Mouse (Mus musculus) forebrain, embryonic 13.5 days (tissue): ENCODE data around the gene Ccdc6. TPM values are rescaled to one million over a fixed set of nuclear protein-coding genes. Genes with fewer than 3 reads are reported as not detected.
A peak's percentile ranks its signal among the peaks of the same experiment; 100 is the strongest.

Experiments used
- ATAC-seq: fragments of 200-750 bp; cut with Nextera tagmentation; 2 replicates; pipeline ENCODE4 v1.8.0; 2017
- H3K27ac ChIP-seq: fragments of 300-500 bp; sonication (generic); 2 replicates; pipeline ENCODE4 v1.5.1; 2015; ENCODE audit warnings: inconsistent platforms, mild to moderate bottlenecking, moderate library complexity
- H3K27me3 ChIP-seq: fragments of 300-500 bp; sonication (generic); 2 replicates; pipeline ENCODE4 v1.6.1; 2015; ENCODE audit warnings: mild to moderate bottlenecking, inconsistent platforms
- H3K36me3 ChIP-seq: fragments of 300-500 bp; sonication (generic); 2 replicates; pipeline ENCODE4 v1.6.1; 2015; ENCODE audit warnings: mild to moderate bottlenecking, inconsistent platforms; ENCODE audit not compliant: poor library complexity, severe bottlenecking
- H3K4me1 ChIP-seq: fragments of 300-500 bp; sonication (generic); 2 replicates; pipeline ENCODE4 v1.6.1; 2015; ENCODE audit warnings: inconsistent platforms
- H3K4me2 ChIP-seq: fragments of 300-500 bp; sonication (generic); 2 replicates; pipeline ENCODE4 v1.6.1; 2015; ENCODE audit warnings: inconsistent platforms, mild to moderate bottlenecking, moderate library complexity
- H3K4me3 ChIP-seq: fragments of 300-500 bp; sonication (generic); 2 replicates; pipeline ENCODE4 v1.5.1; 2015; ENCODE audit warnings: mild to moderate bottlenecking, inconsistent platforms
- H3K9ac ChIP-seq: fragments of 300-500 bp; sonication (generic); 2 replicates; pipeline ENCODE4 v1.6.1; 2015; ENCODE audit warnings: mild to moderate bottlenecking, inconsistent platforms
- H3K9me3 ChIP-seq: fragments of 300-500 bp; sonication (generic); replicated peaks from 2 replicates; pipeline ENCODE4 v1.6.1; 2016; ENCODE audit warnings: inconsistent platforms
- WGBS: fragments of 180-500 bp; shearing (Covaris S2); methylation state at CpG from one replicate; pipeline ENCODE4 v1.1.7; 2015; 5-methylcytosine and 5-hydroxymethylcytosine counted together
- polyA plus RNA-seq: library from polyadenylated mRNA; unstranded; fragments of >200 nt; fragmentation: Nextera tagmentation; extraction: Ambion mirVana; gene quantifications from 2 replicates; pipeline ENCODE4 v1.2.1, GENCODE M21; 2015

The Ccdc6 gene
- polyA plus RNA-seq, 1 experiment from 2014 or later: 15.9 TPM

DNA sequence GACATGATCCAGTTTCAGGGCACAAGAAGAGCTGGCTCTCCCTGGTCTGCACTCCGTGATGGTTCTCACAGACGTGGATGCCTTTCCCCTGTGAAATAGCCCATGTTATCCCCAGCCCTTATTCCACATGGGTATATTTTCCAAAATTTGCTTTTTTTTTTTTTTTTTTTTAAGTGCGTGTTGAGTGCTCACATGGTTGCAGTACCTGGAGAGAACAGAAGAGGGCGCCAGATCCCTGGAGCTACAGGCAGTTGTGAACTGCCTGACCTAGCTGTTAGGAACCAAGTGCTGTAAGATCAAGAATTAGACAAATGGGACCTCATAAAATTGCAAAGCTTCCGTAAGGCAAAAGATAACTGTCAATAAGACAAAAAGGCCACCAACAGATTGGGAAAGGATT, 38.8 kb downstream of the Ccdc6 start:
- no peaks in the 10 kb centered on the region for H3K36me3 ChIP-seq
- no peak overlapping the region for H3K27ac ChIP-seq
- WGBS: 82% methylated on average over 5 of the region's 5 CpGs
- no peak overlapping the region for H3K9ac ChIP-seq
- no peak overlapping the region for H3K4me2 ChIP-seq
- H3K4me3 ChIP-seq: no peak overlapping the region
- H3K27me3 ChIP-seq: no peaks in the 10 kb centered on the region
- H3K4me1 ChIP-seq: peaks cover 27% of the 10 kb centered on the region
- H3K9me3 ChIP-seq: no peaks in the 10 kb centered on the region
- ATAC-seq: no peak

DNA sequence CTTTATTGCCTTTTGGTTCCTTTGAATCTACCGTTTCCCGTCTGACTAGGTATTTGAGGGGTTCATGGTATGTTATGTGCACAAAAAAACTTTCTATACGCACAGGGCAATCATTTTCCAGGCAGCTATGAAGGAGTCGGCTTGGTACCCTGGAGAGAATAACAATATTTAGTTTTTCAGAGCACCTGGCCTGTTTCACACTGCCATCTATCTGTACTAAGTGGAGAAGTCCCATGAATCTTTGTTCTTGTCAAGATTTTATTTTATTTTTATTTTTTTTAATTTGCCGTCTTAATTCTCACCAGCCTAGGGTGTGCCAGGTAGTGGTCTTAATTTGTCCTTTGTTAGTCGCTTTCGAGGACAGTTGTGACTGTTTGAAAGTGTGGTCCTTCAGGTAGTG, 40.7 kb downstream of the Ccdc6 start:
- Histone ChIP-seq H3K27me3 (no peaks in the 10 kb centered on the region), H3K9ac (no peak overlapping the region), H3K4me3 (no peak overlapping the region), H3K4me1 (peaks cover 27% of the 10 kb centered on the region), H3K27ac (no peak overlapping the region), H3K36me3 (peaks cover 9% of the 10 kb centered on the region), H3K9me3 (no peaks in the 10 kb centered on the region), H3K4me2 (no peak overlapping the region)
- WGBS: 94% methylated on average over 7 of the region's 7 CpGs
- no peak for ATAC-seq

- Histone ChIP-seq H3K36me3 (peaks cover 14% of the 10 kb centered on the region), H3K4me1 (peaks cover 23% of the 10 kb centered on the region), H3K4me3 (no peak overlapping the region), H3K27me3 (no peaks in the 10 kb centered on the region), H3K9ac (no peak overlapping the region), H3K27ac (no peak overlapping the region), H3K4me2 (no peak overlapping the region), H3K9me3 (no peaks in the 10 kb centered on the region)
- 69% methylated on average over 8 of the region's 8 CpGs for WGBS
- no peak for ATAC-seq
Observed at GRCm38 (mm10) chr10:70138150-70138549, 41.2 kb downstream of the Ccdc6 start.

GRCm38 (mm10) chr10:70139368-70139767, 42.4 kb downstream of the Ccdc6 start:
- Histone ChIP-seq H3K4me1 (peaks cover 15% of the 10 kb centered on the region), H3K4me3 (no peak overlapping the region), H3K4me2 (no peak overlapping the region), H3K36me3 (peaks cover 18% of the 10 kb centered on the region), H3K27me3 (no peaks in the 10 kb centered on the region), H3K9ac (no peak overlapping the region), H3K9me3 (no peaks in the 10 kb centered on the region), H3K27ac (0 out of 2 replicates have a peak overlapping the region, but pooled peaks have one; percentile 25)
- ATAC-seq: peak; percentile 36; the same call in 1 of the 2 replicates
- WGBS: 47% methylated on average over 6 of the region's 6 CpGs

- WGBS: 95% methylated on average over 12 of the region's 12 CpGs
- Histone ChIP-seq H3K9ac (no peak overlapping the region), H3K9me3 (peaks cover 4% of the 10 kb centered on the region; the same call in 1 of the 2 replicates), H3K27me3 (no peaks in the 10 kb centered on the region), H3K27ac (no peak overlapping the region), H3K4me3 (no peak overlapping the region), H3K4me2 (no peak overlapping the region), H3K4me1 (peaks cover 15% of the 10 kb centered on the region), H3K36me3 (peaks cover 24% of the 10 kb centered on the region)
- no peak for ATAC-seq
Observed at GRCm38 (mm10) chr10:70140414-70140813, 43.5 kb downstream of the Ccdc6 start.

DNA sequence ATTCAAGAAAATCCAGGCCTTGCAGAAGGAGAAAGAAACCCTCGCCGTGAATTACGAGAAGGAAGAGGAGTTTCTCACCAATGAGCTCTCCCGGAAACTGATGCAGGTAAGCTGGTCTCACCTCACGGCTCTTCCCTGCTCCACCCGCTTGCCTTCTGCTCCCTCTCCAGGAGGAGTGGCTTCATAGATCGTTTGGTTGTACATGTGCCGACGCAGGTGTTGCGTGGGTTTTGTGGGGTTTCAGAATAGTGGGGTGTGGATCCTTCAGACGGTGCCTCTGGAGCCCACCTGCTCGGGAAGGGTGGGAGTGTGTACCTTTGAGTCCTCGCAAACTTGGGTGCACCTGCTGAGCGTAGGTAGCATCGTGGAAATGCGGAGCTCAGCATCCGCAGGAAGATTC, 45.7 kb downstream of the Ccdc6 start:
- no peak overlapping the region for H3K4me2 ChIP-seq
- no peak overlapping the region for H3K4me3 ChIP-seq
- peaks cover 36% of the 10 kb centered on the region for H3K36me3 ChIP-seq
- no peak overlapping the region for H3K9ac ChIP-seq
- no peak overlapping the region for H3K27ac ChIP-seq
- 95% methylated on average over 17 of the region's 17 CpGs for WGBS
- H3K4me1 ChIP-seq: peaks cover 15% of the 10 kb centered on the region
- no peaks in the 10 kb centered on the region for H3K27me3 ChIP-seq
- H3K9me3 ChIP-seq: peaks cover 10% of the 10 kb centered on the region
- no peak for ATAC-seq

GRCm38 (mm10) chr10:70144004-70144557, 47.2 kb downstream of the Ccdc6 start:
- no peak overlapping the region for H3K4me2 ChIP-seq
- ATAC-seq: peak; percentile 67
- peaks cover 41% of the 10 kb centered on the region for H3K36me3 ChIP-seq
- H3K9me3 ChIP-seq: peaks cover 10% of the 10 kb centered on the region
- 63% methylated on average over 10 of the region's 10 CpGs for WGBS
- no peaks in the 10 kb centered on the region for H3K27me3 ChIP-seq
- no peak overlapping the region for H3K4me3 ChIP-seq
- H3K4me1 ChIP-seq: peaks cover 10% of the 10 kb centered on the region
- no peak overlapping the region for H3K9ac ChIP-seq
- peak overlapping the region; percentile 35 for H3K27ac ChIP-seq

DNA sequence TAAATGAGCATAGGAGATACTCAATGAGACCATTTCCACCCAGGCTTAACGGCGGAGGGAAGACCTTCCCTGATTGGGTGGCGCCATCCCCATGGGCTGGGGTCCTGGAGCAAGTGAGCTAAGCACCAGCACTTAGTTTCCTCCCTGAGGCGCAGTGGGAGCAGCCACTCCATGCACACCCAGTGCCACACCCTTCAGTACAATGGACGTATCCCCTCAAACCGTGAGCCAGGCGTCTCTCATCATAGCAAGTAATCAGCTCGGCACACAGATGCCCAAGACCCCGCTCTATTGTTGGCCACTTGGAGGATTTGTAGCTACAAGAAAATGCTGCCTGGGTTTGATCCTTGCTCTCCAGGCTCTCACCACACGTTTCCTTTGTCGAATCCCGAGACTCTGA, 49.0 kb downstream of the Ccdc6 start:
- Histone ChIP-seq H3K4me3 (no peak overlapping the region), H3K9ac (no peak overlapping the region), H3K4me2 (no peak overlapping the region), H3K27me3 (no peaks in the 10 kb centered on the region), H3K9me3 (peaks cover 10% of the 10 kb centered on the region), H3K4me1 (no peaks in the 10 kb centered on the region), H3K36me3 (peaks cover 53% of the 10 kb centered on the region), H3K27ac (no peak overlapping the region)
- ATAC-seq: no peak
- WGBS: 94% methylated on average over 12 of the region's 12 CpGs

DNA sequence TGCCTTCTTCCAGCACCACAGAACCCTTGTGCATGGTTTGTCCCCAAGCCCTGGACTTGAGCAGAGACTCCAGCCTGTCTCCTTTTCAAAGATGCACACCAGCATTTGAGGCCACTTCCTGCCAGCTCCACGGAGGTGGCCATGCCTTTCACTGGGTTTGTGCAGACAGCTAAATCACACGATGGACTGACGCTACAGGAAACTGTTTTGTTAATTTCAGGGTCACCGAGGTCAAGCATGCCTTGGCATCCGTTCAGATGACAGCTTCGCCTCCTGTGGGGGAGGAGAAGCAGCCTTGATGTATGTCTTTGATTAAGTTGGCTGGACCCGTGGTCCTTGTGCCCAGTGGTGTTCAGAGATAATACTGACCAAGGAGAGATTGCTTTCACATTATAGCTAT, 52.2 kb downstream of the Ccdc6 start:
- Histone ChIP-seq H3K4me1 (no peaks in the 10 kb centered on the region), H3K27ac (no peak overlapping the region), H3K27me3 (no peaks in the 10 kb centered on the region), H3K4me2 (no peak overlapping the region), H3K9ac (no peak overlapping the region), H3K4me3 (no peak overlapping the region), H3K36me3 (peaks cover 61% of the 10 kb centered on the region), H3K9me3 (peaks cover 10% of the 10 kb centered on the region)
- 62% methylated on average over 7 of the region's 7 CpGs for WGBS
- ATAC-seq: no peak

DNA sequence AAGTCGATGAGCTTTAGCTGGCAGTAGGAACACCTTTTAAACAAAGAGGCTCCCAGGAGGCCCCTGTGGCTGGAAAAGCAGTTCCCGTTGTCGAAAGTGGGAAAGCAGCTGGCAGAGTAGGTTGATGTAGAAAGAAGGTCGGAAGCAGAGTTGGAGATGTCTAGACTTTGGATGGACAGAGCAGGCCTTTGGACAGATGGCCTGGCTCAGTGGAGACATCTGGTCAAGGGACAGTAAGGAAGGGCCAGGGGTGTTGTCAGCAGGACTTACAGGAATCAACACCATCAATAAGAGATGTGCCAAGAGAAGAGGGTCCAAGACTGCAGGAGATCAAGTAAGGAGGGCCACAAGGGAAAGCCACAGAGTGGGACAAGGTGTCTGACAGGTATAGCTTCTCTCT, 53.4 kb downstream of the Ccdc6 start:
- WGBS: 86% methylated on average over 4 of the region's 4 CpGs
- Histone ChIP-seq H3K36me3 (peaks cover 66% of the 10 kb centered on the region), H3K4me1 (no peaks in the 10 kb centered on the region)

GRCm38 (mm10) chr10:70151171-70151570, 54.2 kb downstream of the Ccdc6 start:
- no peak overlapping the region for H3K9ac ChIP-seq
- no peak overlapping the region for H3K4me2 ChIP-seq
- H3K4me1 ChIP-seq: no peaks in the 10 kb centered on the region
- no peak for ATAC-seq
- H3K9me3 ChIP-seq: no peaks in the 10 kb centered on the region
- 94% methylated on average over 10 of the region's 10 CpGs for WGBS
- no peaks in the 10 kb centered on the region for H3K27me3 ChIP-seq
- H3K4me3 ChIP-seq: no peak overlapping the region
- H3K27ac ChIP-seq: no peak overlapping the region
- peaks cover 66% of the 10 kb centered on the region for H3K36me3 ChIP-seq

More for the DNA sequence above, 53.4 kb downstream of the Ccdc6 start:
- Histone ChIP-seq H3K9ac (no peak overlapping the region), H3K27me3 (no peaks in the 10 kb centered on the region), H3K4me2 (no peak overlapping the region), H3K9me3 (peaks cover 7% of the 10 kb centered on the region), H3K27ac (no peak overlapping the region), H3K4me3 (no peak overlapping the region)
- ATAC-seq: no peak

GRCm38 (mm10) chr10:70152190-70152743, 55.3 kb downstream of the Ccdc6 start:
- no peak overlapping the region for H3K4me3 ChIP-seq
- H3K4me1 ChIP-seq: no peaks in the 10 kb centered on the region
- no peaks in the 10 kb centered on the region for H3K9me3 ChIP-seq
- H3K9ac ChIP-seq: no peak overlapping the region
- no peak overlapping the region for H3K4me2 ChIP-seq
- no peak overlapping the region for H3K27ac ChIP-seq
- H3K36me3 ChIP-seq: peaks cover 72% of the 10 kb centered on the region
- no peak for ATAC-seq
- WGBS: 82% methylated on average over 12 of the region's 12 CpGs
- H3K27me3 ChIP-seq: no peaks in the 10 kb centered on the region

DNA sequence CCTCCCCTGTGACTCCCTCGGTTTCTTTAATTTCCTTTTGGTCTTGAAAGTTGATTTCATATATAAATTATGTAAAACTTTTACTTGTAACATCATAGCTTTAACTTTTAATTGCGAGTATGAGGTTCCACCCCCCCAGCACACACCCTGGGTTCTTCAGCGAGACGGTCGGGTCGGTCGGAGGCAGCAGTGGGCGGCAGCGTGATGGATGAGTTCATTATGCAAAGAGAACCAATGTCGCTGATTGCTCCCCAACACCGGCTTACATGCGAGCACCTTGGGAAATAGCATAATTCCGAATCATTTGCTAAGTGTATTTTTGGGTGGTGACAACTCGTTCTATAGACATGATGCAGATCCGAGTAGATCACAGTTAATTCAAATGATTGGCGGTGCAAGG, 56.9 kb downstream of the Ccdc6 start:
- no peak for ATAC-seq
- no peak overlapping the region for H3K4me2 ChIP-seq
- WGBS: 91% methylated on average over 16 of the region's 16 CpGs
- peaks cover 68% of the 10 kb centered on the region for H3K36me3 ChIP-seq
- H3K4me3 ChIP-seq: no peak overlapping the region
- H3K27me3 ChIP-seq: no peaks in the 10 kb centered on the region
- no peak overlapping the region for H3K27ac ChIP-seq
- no peaks in the 10 kb centered on the region for H3K4me1 ChIP-seq
- no peaks in the 10 kb centered on the region for H3K9me3 ChIP-seq
- H3K9ac ChIP-seq: no peak overlapping the region
